Mouse (Mus musculus): ENCODE measurements around the gene Col24a1. TPM values are rescaled to one million over a fixed set of nuclear protein-coding genes. Genes with fewer than 3 reads are reported as not detected.

Col24a1 gene
- polyA plus RNA-seq, 3 experiments from 2014 or later = 0.12 TPM; not detected in 2

DNA sequence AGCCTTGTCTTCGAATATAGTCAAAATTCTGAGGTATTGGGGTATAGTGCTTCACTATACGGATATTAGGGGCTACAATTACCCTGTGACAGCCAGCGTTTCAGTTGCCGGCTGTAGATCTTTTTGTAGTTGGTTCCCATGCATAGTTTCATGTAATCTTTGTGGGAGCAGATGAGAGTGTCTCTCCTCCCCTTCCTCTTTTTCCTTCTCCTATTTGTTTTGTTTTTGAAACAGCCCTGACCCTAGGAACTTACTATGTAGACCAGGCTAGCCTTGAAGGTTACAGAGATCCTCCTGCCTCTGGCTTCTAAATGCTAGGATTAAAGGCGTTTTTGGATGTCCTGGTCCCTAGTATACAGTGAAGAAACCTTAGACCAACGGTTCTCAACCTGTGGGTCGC lies 283.1 kb downstream of the Col24a1 start:
- no peak for ATAC-seq

DNA sequence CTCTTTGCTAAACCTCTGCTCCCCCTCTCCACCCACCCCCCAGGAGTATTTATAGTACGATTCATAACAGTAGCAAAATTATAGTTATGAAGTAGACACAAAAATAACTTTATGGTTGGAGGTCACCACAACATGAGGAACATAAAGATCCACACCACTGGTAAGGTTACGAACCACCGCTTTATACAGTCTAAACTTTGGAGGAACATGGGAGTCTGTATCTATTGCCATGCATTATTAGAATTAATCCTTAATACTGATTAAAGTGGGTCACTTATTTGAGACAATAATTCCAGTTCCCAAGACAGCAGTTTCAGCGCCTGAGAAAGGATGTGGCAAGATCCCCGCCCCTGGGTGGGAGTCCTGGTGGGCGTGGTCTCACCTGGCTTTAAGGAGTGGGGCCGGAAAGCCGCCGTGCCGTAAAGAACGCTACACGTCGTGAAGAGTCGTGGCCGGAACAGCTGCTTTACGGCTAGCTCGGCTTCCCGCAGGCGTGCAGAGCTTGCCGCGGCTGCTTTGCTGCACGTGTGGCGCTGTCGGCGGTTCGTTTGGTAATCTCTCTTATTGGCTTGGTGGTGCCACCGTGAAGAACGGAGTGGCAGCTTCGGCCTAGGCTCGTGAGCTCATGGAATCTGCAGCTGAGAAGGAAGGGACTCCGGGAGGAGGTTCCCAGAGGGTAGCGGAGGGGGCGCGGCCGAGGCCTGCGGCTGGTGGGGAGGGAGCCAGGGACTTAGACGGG lies 283.6 kb downstream of the Col24a1 start, which contains the start of gene Znhit6:
Znhit6 (plus strand) TSS at position 463 of the 739 bp plus-strand sequence.
- peak; percentile 89 for ATAC-seq

DNA sequence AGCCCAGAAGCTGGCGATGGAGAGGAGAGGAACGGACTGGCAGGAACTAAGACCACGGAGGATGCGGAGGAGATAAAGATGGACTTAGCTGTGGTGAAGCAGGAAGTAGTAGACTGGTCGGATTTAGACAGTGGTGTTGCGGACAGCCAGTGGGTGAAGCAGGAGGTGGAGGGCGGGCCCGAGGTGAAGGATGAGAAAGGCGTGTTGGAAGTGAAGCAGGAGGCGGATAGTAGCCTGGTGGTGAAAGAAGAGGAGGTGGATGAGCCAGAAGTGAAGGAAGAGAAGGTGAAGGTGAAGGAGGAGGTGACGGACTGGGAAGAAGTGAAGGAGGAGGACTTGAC lies 284.2 kb downstream of the Col24a1 start:
- peak; percentile 42 for ATAC-seq

- ATAC-seq = no peak
These were observed 284.6 kb downstream of the Col24a1 start for GRCm38 (mm10) chr3:145576876-145577275.

- no peak for ATAC-seq
These were observed 290.8 kb downstream of the Col24a1 start for GRCm38 (mm10) chr3:145583043-145583442.

DNA sequence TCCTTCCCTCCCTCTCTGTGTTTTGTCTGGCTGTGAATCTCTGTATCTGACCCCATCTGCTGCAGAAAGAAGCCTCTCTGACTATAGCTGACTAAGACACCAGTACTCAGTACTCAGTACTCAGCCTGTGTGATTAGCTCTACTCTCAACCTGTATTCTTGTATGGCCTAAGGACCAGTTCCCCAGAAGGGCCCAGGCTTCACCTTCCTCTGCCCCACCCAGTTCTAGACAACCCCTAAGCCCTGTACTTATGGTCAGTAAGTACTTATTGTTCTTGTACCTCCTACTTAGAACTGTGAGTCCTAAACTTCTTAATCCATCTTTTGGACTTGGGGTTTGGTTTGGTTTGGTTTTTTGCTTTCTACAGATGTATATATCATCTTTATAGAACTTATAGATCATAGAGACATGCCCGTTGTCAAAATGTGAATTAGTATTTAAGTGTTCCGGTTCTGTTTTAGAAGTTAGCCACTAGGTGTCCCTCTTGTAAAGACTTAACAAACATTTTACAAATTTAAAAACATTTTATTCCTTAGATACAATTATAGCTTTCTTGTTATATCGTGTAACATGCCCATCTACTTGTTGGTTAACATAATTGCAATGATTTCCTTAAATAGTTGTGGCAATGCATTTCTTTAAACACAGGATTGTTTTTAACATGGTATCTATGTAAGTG lies 291.4 kb downstream of the Col24a1 start:
- ATAC-seq = no peak

DNA sequence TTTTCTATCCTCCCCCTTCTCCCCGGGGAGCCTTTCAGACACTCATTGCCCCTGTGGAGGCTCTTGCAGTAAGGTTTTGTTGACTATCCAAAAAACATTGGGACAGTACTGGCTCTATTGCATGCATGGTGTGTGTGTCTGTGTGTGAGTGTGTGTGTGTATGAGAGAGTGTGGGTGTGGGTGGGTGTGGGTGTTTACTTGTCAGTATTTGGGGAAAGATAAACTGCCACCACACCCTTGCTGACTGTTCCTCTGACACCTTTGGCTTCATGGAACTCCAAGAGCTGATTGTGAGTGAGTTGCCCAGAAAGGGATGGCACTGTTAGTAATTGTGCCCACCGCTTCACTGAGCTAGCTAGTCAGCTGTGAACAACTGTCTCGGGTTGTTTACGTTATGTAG lies 298.3 kb downstream of the Col24a1 start:
- no peak for ATAC-seq

DNA sequence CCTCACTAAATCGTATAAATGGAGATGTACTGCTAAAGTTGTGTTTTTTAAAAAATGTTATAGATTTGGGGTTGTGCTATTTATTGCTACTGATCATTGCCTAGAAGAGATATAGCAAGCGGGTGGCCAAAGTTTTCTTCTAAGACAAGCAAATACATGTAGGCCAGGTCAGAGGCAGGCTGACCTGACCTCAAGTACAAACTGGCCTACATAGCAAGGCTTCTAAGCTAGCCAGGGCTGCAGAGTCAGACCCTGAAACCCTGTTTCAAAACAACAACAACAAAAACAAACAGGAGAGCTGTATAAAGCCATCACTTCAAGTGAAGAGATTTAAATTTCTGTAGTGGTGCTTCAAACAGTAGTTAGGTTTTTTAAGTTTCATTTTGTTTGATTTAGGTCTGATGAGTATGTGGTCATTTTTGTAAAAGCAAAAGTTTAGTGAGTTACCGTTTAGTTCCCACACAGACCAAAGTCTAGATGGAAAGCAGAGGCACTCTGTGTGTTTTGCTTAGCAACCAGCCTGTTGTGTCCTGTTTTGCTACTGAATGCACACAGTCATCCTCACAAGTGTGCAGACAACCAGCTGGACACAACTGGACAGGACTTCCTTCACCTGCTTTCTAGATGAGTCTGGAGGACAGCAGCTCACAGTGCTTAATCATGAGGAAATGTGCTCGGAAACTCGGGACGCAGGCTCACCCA lies 299.7 kb downstream of the Col24a1 start:
- no peak for ATAC-seq

GRCm38 (mm10) chr3:145595354-145595753 lies 303.1 kb downstream of the Col24a1 start:
- peak; percentile 95 for ATAC-seq

- ATAC-seq = no peak
These were observed 306.8 kb downstream of the Col24a1 start for GRCm38 (mm10) chr3:145599059-145599458.

GRCm38 (mm10) chr3:145600801-145601200 lies 308.5 kb downstream of the Col24a1 start:
- ATAC-seq = no peak

DNA sequence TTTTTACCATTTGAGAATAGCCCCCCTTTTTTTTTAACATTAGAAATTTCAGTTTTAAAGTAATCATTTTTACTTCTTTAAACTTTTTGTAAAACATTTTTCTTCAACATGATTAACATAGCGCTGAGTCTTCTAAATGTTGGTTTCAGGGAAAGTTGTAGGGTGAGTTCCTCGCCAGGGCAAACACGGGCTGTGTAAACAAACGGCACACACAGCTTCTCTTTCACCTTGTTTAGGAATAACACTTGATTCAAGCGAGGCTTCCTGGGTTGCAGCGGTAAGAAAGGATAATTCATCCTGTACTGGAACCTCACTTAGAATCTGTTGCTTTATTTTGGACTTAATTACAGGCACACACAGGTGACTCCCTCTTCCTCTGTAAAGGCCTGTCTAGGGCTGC lies 309.1 kb downstream of the Col24a1 start:
- ATAC-seq = no peak

Other genes starting within 250 kb of the Col24a1 start
- gene Clca2, start 193.0 kb upstream of the Col24a1 start, polyA plus RNA-seq (2017; shearing (Covaris generic)) = not detected
- gene Odf2l, start 173.9 kb upstream of the Col24a1 start, polyA plus RNA-seq (2017; shearing (Covaris generic)) = 1 to 10 TPM; 5.6 to 8.6 (median 7.9) TPM